Mouse (Mus musculus): ENCODE data around the gene Izumo4.

GRCm38 (mm10) chr10:80663485-80664196 is 38.3 kb upstream of the Izumo4 start:
- TF ChIP-seq CTCF (IDR thresholded peaks at IDR 0.05; ENCODE audit: control insufficient read depth, insufficient read depth, low read length) (no peak), POLR2A (IDR thresholded peaks at IDR 0.05; ENCODE audit: borderline replicate concordance, control insufficient read depth, low read depth, low read length) (no peak)
